Mouse (Mus musculus): ENCODE results near the gene Bicc1.
A peak's percentile ranks its signal among the peaks of the same experiment; 100 is the strongest.

Bicc1 gene

GRCm38 (mm10) chr10:71159676-71160235, at the start of gene Bicc1:
TSS of gene Bicc1 (minus strand) at chr10:71159700.
- DNase-seq (ENCODE audit: low read depth, low spot score), result peak; percentile 50

- DNase-seq (ENCODE audit: low read depth, low spot score), result no peak
Measured at GRCm38 (mm10) chr10:71201512-71201911, 42.0 kb upstream of the Bicc1 start.

GRCm38 (mm10) chr10:71200964-71201363, 41.5 kb upstream of the Bicc1 start:
- DNase-seq (ENCODE audit: low read depth, low spot score), result no peak

- DNase-seq (ENCODE audit: low read depth, low spot score), result no peak
Measured at GRCm38 (mm10) chr10:71198676-71199075, 39.2 kb upstream of the Bicc1 start.

- DNase-seq (ENCODE audit: low read depth, low spot score), result no peak
Measured at GRCm38 (mm10) chr10:71197036-71197785, 37.7 kb upstream of the Bicc1 start.

- no peak for DNase-seq (ENCODE audit: low read depth, low spot score)
Measured at GRCm38 (mm10) chr10:71195501-71195900, 36.0 kb upstream of the Bicc1 start.

GRCm38 (mm10) chr10:71194713-71195112, 35.2 kb upstream of the Bicc1 start:
- no peak for DNase-seq (ENCODE audit: low read depth, low spot score)

- DNase-seq (ENCODE audit: low read depth, low spot score), result no peak
Measured at GRCm38 (mm10) chr10:71193319-71193718, 33.8 kb upstream of the Bicc1 start.

GRCm38 (mm10) chr10:71192886-71193285, 33.4 kb upstream of the Bicc1 start:
- no peak for DNase-seq (ENCODE audit: low read depth, low spot score)

- no peak for DNase-seq (ENCODE audit: low read depth, low spot score)
Measured at GRCm38 (mm10) chr10:71188681-71189080, 29.2 kb upstream of the Bicc1 start.

GRCm38 (mm10) chr10:71185059-71185458, 25.6 kb upstream of the Bicc1 start:
- no peak for DNase-seq (ENCODE audit: low read depth, low spot score)

GRCm38 (mm10) chr10:71183339-71184031, 24.0 kb upstream of the Bicc1 start:
- DNase-seq (ENCODE audit: low read depth, low spot score), result no peak

GRCm38 (mm10) chr10:71181931-71182330, 22.4 kb upstream of the Bicc1 start:
- no peak for DNase-seq (ENCODE audit: low read depth, low spot score)

GRCm38 (mm10) chr10:71181091-71181490, 21.6 kb upstream of the Bicc1 start:
- no peak for DNase-seq (ENCODE audit: low read depth, low spot score)

GRCm38 (mm10) chr10:71180057-71180456, 20.6 kb upstream of the Bicc1 start:
- DNase-seq (ENCODE audit: low read depth, low spot score), result no peak

- no peak for DNase-seq (ENCODE audit: low read depth, low spot score)
Measured at GRCm38 (mm10) chr10:71177201-71177600, 17.7 kb upstream of the Bicc1 start.

GRCm38 (mm10) chr10:71176341-71176740, 16.8 kb upstream of the Bicc1 start:
- DNase-seq (ENCODE audit: low read depth, low spot score), result no peak

- no peak for DNase-seq (ENCODE audit: low read depth, low spot score)
Measured at GRCm38 (mm10) chr10:71175280-71175679, 15.8 kb upstream of the Bicc1 start.

GRCm38 (mm10) chr10:71171414-71171813, 11.9 kb upstream of the Bicc1 start:
- DNase-seq (ENCODE audit: low read depth, low spot score), result no peak

GRCm38 (mm10) chr10:71170771-71171170, 11.3 kb upstream of the Bicc1 start:
- DNase-seq (ENCODE audit: low read depth, low spot score), result no peak

GRCm38 (mm10) chr10:71169811-71170210, 10.3 kb upstream of the Bicc1 start:
- no peak for DNase-seq (ENCODE audit: low read depth, low spot score)

- no peak for DNase-seq (ENCODE audit: low read depth, low spot score)
Measured at GRCm38 (mm10) chr10:71169171-71169570, 9.7 kb upstream of the Bicc1 start.

GRCm38 (mm10) chr10:71160449-71160848, 949 bp upstream of the Bicc1 start:
- DNase-seq (ENCODE audit: low read depth, low spot score), result no peak

All from mesoderm, embryonic 11.5 days (tissue).